Mouse (Mus musculus) liver, adult 2 months (tissue): ENCODE measurements around the gene Piga. TPM values are rescaled to one million over a fixed set of nuclear protein-coding genes. Genes with fewer than 3 reads are reported as not detected.

Experiments used
- DNase-seq: peaks from one replicate; pipeline ENCODE4 v3.0.0-alpha.2; 2011; ENCODE audit warnings: low read depth, low spot score; ENCODE audit errors: extremely low read depth
- H3K27ac ChIP-seq: fragments of 200-500 bp; replicated peaks from 2 replicates; pipeline ENCODE4 v1.5.1; 2012; ENCODE audit warnings: low read depth, mild to moderate bottlenecking, control low read depth, inconsistent platforms, low read length; ENCODE audit not compliant: insufficient read depth
- H3K27me3 ChIP-seq: fragments of 200-500 bp; 2 replicates; pipeline ENCODE4 v1.6.1; 2012; ENCODE audit warnings: mild to moderate bottlenecking, moderate library complexity, low read length, inconsistent platforms; ENCODE audit not compliant: control insufficient read depth, insufficient read depth
- H3K36me3 ChIP-seq: fragments of 200-500 bp; 2 replicates; pipeline ENCODE4 v1.6.1; 2012; ENCODE audit warnings: low read length, inconsistent platforms; ENCODE audit not compliant: control insufficient read depth, insufficient read depth
- H3K4me1 ChIP-seq: fragments of 200-500 bp; 2 replicates; pipeline ENCODE4 v1.6.1; 2011; ENCODE audit warnings: low read length; ENCODE audit not compliant: control insufficient read depth, insufficient read depth
- H3K4me3 ChIP-seq: fragments of 200-500 bp; 2 replicates; pipeline ENCODE4 v1.5.1; 2011; ENCODE audit warnings: low read depth, mild to moderate bottlenecking, control low read depth, low read length, moderate library complexity; ENCODE audit not compliant: insufficient read depth
- H3K79me2 ChIP-seq: fragments of 200-500 bp; 2 replicates; pipeline ENCODE4 v1.6.1; 2012; ENCODE audit warnings: inconsistent platforms, mild to moderate bottlenecking, low read length, moderate library complexity; ENCODE audit not compliant: control insufficient read depth, insufficient read depth
- H3K9ac ChIP-seq: fragments of 200-500 bp; 2 replicates; pipeline ENCODE4 v1.6.1; 2012; ENCODE audit warnings: low read depth, mild to moderate bottlenecking, control low read depth, inconsistent platforms, low read length
- CTCF ChIP-seq: fragments of 200-500 bp; IDR thresholded peaks from 2 replicates; pipeline ENCODE4 v1.5.1; 2011; ENCODE audit warnings: low read depth, low read length, control low read depth
- POLR2A ChIP-seq: fragments of 200-500 bp; IDR thresholded peaks from 2 replicates; pipeline ENCODE4 v1.6.1; 2011; ENCODE audit warnings: low read length, control low read depth; ENCODE audit not compliant: insufficient read depth; ENCODE audit errors: extremely low read depth
- WGBS: fragments of 180-500 bp; shearing (Covaris S2); methylation state at CpG from one replicate; pipeline ENCODE4 v1.1.7; 2018; 5-methylcytosine and 5-hydroxymethylcytosine counted together
- polyA plus RNA-seq: library from polyadenylated mRNA; depleted of rRNA; stranded (reverse); fragments of >200 nt; gene quantifications from 2 replicates; pipeline ENCODE4 v1.2.3, GENCODE M21; 2012
- total RNA-seq: library from RNA; depleted of rRNA; stranded (reverse); fragments of >200 nt; gene quantifications from 2 replicates; pipeline ENCODE4 v1.2.3, GENCODE M21; 2014

Piga gene
- total and polyA plus RNA-seq, 2 experiments, result 1.7 to 3.6 TPM

- H3K36me3 ChIP-seq, result peaks cover 9% of the 10 kb centered on the region; the same call in 1 of the 2 replicates
- peaks cover 11% of the 10 kb centered on the region for H3K4me1 ChIP-seq
- no peaks in the 10 kb centered on the region for H3K27me3 ChIP-seq
- H3K79me2 ChIP-seq, result no peaks in the 10 kb centered on the region
- TF ChIP-seq CTCF (no peak), POLR2A (no peak)
- H3K27ac ChIP-seq, result no peak overlapping the region
- H3K4me3 ChIP-seq, result no peak overlapping the region
- H3K9ac ChIP-seq, result no peak overlapping the region
- no peak for DNase-seq
- WGBS, result 90% methylated on average over 4 of the region's 4 CpGs
These were observed 7.7 kb downstream of the Piga start for GRCm38 (mm10) chrX:164427295-164427694.

- WGBS, result 54% methylated on average over 2 of the region's 2 CpGs
- H3K36me3 ChIP-seq, result peaks cover 4% of the 10 kb centered on the region; the same call in 1 of the 2 replicates
- no peaks in the 10 kb centered on the region for H3K79me2 ChIP-seq
- H3K27me3 ChIP-seq, result no peaks in the 10 kb centered on the region
- TF ChIP-seq CTCF (no peak), POLR2A (no peak)
- DNase-seq, result no peak
- H3K9ac ChIP-seq, result no peak overlapping the region
- H3K4me3 ChIP-seq, result no peak overlapping the region
- H3K27ac ChIP-seq, result no peak overlapping the region
- peaks cover 11% of the 10 kb centered on the region for H3K4me1 ChIP-seq
These were observed 8.6 kb downstream of the Piga start for GRCm38 (mm10) chrX:164428224-164428623.

GRCm38 (mm10) chrX:164430621-164431020 lies 11.0 kb downstream of the Piga start:
- Histone ChIP-seq H3K27me3 (no peaks in the 10 kb centered on the region), H3K36me3 (peaks cover 2% of the 10 kb centered on the region; the same call in 1 of the 2 replicates), H3K79me2 (no peaks in the 10 kb centered on the region), H3K4me3 (no peak overlapping the region), H3K4me1 (peaks cover 11% of the 10 kb centered on the region), H3K27ac (no peak overlapping the region), H3K9ac (no peak overlapping the region)
- DNase-seq, result peak; percentile 43
- TF ChIP-seq CTCF (no peak), POLR2A (no peak)
- WGBS, result 23% methylated on average over 6 of the region's 6 CpGs

GRCm38 (mm10) chrX:164431133-164431532 lies 11.5 kb downstream of the Piga start:
- DNase-seq, result no peak
- 82% methylated on average over 2 of the region's 2 CpGs for WGBS

GRCm38 (mm10) chrX:164431541-164431940 lies 12.0 kb downstream of the Piga start:
- no peaks in the 10 kb centered on the region for H3K27me3 ChIP-seq
- H3K27ac ChIP-seq, result peak overlapping the region; percentile 67
- H3K9ac ChIP-seq, result no peak overlapping the region
- H3K36me3 ChIP-seq, result peaks cover 2% of the 10 kb centered on the region; the same call in 1 of the 2 replicates
- peaks cover 13% of the 10 kb centered on the region for H3K4me1 ChIP-seq
- no peaks in the 10 kb centered on the region for H3K79me2 ChIP-seq
- DNase-seq, result peak; percentile 80
- no peak overlapping the region for H3K4me3 ChIP-seq
- 25% methylated on average over 6 of the region's 6 CpGs for WGBS
- TF ChIP-seq CTCF (no peak), POLR2A (no peak)

More at GRCm38 (mm10) chrX:164431133-164431532, 11.5 kb downstream of the Piga start:
- peak overlapping the region; percentile 67 for H3K27ac ChIP-seq
- TF ChIP-seq POLR2A, result no peak
- TF ChIP-seq CTCF, result no peak
- peaks cover 2% of the 10 kb centered on the region; the same call in 1 of the 2 replicates for H3K36me3 ChIP-seq
- H3K4me1 ChIP-seq, result peaks cover 13% of the 10 kb centered on the region
- no peaks in the 10 kb centered on the region for H3K27me3 ChIP-seq
- H3K79me2 ChIP-seq, result no peaks in the 10 kb centered on the region
- no peak overlapping the region for H3K9ac ChIP-seq
- no peak overlapping the region for H3K4me3 ChIP-seq

GRCm38 (mm10) chrX:164432682-164433081 lies 13.1 kb downstream of the Piga start:
- Histone ChIP-seq H3K27ac (no peak overlapping the region), H3K4me1 (peaks cover 13% of the 10 kb centered on the region), H3K79me2 (no peaks in the 10 kb centered on the region), H3K9ac (no peak overlapping the region), H3K27me3 (no peaks in the 10 kb centered on the region), H3K36me3 (peaks cover 2% of the 10 kb centered on the region; the same call in 1 of the 2 replicates), H3K4me3 (no peak overlapping the region)
- TF ChIP-seq POLR2A (no peak), CTCF (no peak)
- no peak for DNase-seq
- WGBS, result 98% methylated on average over 9 of the region's 9 CpGs
